Mouse (Mus musculus) frontal cortex, postnatal 10 days (tissue): ENCODE data around the gene Man1a2.

Experiments
- DNase-seq, 2 experiments: peaks; one replicate each; pipeline ENCODE4 v3.0.0; 2022; ENCODE audit warnings: low spot score in 2 of 2, mixed read lengths in 1 of 2

Man1a2 gene

DNA sequence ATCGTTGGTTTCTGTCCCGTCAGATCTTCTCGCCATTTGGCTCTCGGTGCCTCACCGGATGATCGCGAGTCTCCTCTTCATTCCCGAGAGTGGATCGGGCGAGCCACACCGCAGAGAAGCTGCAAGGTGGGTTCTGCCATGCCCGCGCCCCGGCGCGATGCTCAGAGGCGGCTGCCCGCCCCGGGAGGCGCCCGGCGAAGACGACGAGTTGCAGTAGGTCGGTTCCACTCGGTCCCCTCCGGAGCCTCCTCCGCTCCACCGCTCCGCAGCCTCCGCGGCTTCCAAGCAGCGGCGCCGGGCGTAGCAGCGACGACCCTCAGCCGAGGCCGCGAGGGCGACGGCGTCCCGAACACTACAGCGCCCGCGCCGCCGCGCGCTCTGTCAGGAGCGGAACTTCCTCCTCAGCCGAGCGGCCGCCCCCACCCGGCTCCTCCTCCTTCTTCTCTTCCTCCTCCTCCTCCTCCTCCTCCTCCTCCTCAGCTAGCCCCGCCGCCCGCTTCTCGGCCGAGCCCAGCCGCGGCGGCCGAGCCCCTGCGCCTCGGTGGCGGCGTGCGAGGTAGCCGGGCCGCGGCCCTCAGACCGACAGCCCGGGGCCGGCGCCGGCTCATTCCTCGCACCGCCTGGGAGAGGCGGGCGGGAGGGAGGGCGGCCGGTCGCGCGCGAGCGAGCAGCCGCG is at the start of gene Man1a2:
Gene Man1a2 (minus strand): TSS at position 417 of the 676 bp plus-strand sequence.
- peak; percentile 74 to 85 for DNase-seq

DNA sequence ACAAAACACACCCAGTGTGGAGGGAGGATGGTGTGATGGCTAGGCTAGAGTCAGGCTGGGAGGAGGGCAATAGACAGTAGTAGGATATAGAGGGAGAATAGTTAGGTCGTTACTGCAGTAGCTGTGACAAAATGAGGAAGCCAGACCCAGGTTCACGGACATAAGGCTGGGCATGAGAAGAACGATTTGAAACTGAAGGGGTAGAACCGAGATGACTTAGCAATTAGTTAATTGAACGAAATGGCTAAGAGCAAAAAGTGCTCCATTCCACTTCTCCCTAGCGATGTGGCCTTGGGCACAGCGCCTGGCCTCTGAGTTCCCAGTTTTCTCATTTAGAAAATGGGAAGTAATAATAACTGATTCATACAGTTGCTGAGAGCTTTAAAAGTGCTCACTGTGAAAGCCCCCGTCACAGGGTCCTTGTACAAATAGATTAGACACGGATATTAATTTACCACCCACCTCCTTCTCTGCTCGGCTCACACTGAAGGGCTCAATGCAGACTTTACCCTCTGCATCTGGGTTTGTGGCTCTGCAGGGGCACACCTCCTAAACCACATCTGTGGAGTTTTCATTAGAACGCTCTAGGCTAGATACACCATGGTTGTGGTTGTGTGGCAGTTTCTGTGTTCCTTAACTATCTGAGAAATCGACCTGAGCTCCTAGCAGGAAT is 49.3 kb upstream of the Man1a2 start:
- no peak for DNase-seq

DNA sequence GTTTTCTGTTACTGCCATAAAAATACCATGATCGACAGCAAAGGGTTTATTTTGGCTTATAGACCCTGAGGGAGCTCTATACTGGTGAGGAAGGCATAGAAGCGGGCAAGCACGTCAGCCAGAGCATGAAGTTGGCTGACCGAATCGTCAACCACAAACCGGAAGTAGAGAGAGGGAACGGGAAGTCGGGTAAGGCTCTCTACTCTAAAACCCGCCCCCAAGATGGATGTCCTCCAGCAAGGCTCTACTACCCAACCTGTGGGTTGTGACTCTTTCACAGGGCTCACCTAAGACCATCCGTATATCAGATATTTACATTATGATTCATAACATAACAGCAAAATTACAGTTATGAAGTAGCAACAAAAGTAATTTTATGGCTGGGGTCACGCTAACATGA is 46.6 kb upstream of the Man1a2 start:
- no peak for DNase-seq

DNA sequence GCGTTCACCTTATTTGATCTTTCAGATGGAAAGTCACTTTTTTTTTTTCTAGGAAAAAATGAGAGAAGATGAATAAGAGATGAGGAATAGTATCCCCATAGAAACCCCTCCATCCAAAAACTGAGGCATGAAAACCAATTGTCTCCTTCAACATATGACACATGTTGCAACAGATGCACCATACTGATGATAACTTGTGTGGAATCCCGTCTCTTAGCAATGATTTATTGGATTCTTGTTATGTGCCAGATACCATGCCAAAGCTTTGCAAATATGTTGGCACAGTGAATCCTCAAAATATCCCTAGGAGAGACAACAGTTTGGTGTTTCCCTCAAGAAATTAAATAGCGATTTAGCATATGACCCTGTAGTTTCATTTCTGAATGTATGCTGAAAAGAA is 46.0 kb upstream of the Man1a2 start:
- DNase-seq, result no peak

DNA sequence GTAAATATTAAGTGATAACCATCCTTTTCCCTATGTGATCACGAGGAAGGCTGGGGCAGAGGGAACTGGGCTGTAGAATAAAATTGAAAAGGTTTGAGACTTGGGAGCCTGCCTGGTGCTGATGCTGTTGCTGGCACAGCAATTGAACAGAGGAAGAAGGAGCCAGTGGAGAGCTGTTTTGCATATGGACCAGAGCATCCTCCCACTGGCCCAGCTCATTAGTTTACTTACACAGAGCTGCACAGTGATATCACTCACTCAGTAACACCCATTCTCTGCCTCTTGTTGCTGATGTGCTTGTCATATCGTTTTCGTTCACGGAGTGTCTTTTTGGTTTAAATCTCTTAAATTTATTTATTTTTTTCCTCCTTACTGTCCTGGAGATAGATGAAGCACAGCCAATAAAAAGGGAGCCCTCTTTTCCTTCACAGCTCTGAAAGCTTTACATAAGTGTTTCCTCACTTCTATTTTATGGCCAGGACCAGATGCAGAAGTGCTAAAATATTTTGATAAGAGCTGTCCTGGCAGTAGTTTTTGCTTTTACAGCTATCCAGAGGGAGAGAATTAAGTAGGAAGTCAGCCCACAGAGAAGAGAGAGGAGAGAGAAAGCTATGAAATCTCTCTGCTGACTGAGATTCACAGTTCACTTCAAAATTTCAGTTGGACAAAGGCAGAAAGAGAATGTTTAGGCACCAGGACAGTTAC is 42.9 kb upstream of the Man1a2 start:
- DNase-seq, result no peak

DNA sequence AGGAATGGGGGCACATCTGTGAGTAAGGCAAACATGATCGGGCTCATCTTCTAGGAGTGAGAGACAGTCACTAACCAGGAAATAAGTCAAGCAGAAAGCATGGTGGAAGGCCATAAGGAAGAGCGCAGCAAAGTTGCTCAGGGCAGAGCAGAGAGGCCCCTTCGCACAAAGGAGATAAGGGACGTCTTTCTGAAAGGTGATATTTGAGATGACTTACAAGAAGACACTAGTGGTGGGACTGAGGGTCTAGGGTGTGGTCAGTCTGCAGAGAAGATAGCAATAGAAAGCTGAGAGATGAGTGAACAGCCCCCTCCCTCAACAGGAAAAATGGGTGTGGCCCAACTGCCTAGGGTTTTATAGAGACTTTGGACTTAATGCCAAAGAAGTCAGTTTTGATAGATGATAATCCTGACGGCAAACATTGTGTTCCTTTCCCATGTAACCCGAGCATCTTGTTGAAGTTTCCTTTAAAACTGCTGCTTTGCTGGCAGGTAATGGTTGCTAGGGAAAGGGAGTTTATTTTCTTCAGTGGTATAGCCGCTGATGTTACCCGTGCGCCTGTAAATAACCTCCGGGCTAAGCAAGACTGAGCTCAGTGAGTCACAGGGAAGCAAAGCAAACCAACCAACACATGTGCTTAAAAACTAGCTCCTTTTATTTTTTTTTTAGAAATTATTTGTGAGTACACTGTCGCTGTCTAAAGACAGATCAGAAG is 40.8 kb upstream of the Man1a2 start:
- no peak for DNase-seq

DNA sequence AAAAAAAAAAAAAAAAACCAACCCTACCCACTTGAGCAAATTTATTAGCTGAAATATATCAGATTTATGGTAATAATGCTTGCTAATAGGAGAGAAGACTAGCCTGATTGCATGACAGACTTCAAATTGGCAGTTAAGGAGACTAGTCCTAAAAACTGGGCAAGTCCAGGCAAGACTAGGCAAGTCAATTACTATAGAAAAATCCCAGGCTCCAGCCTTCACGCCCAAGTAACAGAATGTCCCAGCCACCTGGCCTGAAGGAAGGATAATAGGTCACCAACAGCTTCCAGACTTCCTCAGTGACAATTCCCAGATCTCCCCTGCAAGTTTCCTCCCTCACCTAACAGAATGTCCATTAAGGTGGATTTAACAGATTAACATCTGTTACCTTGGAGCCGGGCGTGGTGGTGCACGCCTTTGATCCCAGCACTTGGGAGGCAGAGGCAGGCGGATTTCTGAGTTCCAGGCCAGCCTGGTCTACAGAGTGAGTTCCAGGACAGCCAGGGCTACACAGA is 35.5 kb upstream of the Man1a2 start:
- no peak for DNase-seq

DNA sequence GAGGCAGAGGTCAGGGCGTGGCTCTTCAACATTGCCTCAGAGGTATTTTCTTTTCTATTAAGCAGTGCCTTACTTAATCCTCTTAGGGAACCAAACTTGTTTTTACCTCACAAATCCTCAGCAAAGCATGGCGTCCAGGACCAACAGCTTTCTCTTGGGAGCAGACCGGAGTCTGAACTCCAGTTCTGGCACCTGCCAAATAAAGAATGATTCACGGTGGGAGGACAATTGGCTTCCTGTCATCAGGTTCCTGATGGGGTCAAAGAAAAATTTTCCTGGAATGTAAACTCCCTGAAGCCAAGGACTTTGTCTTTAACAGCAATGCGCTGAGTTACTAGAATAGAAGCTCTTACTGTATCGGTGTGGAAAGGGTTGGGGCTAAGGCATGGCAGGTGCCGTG is 30.9 kb upstream of the Man1a2 start:
- no peak for DNase-seq

DNA sequence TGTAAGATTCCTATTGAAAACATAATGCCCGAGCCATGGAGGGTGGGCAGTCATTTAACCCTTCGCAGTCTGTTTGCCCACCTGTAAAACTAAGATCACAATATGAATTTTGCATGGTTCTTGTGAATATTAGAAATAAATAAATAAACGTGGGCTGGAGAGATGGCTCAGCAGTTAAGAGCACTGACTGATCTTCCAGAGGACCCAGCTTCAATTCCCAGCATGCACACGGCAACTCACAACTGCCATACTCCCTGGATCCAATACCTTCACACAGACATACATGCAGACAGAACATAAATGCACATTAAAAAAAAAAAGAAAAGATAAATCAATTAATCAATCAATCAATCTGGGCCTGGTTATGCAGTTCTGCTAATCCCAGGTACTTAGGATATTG is 30.1 kb upstream of the Man1a2 start:
- no peak for DNase-seq

DNA sequence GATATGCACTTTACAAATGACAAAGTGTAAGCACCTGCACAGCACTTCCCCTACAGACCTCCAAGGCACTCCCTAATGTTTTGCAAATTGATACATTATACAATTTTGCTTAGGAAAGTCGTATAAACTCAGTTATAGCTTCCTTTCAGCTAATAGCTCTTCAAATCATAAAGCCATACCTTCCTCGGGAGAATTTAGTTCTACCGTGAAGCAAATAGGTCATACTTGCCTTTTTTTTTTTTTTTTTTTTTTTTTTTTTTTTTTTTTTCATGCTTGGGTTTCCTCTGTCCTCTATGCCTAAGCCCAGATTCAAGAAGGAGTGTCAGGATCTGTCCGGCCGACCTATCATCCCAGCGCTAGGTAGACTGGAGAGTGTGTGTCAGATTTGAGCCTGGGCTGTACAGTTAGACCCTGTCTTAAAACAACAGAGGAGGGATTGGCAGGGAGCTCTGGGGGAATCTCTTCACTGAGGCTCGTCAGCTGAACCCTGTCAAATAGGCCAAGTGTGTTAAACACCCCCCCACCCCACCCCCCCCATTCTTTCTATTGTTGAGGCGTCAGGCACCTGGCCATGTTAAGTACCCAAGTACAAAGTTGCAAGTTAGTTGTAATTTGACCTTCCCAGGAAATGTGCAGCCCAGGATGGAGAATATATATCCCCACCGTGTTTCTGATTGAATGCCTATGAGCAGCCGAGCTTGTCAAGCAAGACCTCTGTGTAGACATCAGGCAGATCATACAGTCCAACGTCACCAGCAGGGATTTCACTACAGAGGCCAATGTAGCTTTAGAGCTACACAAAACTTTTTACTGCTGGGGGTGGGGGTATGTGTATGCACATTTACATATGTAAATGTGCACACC is 28.1 kb upstream of the Man1a2 start:
- no peak for DNase-seq

DNA sequence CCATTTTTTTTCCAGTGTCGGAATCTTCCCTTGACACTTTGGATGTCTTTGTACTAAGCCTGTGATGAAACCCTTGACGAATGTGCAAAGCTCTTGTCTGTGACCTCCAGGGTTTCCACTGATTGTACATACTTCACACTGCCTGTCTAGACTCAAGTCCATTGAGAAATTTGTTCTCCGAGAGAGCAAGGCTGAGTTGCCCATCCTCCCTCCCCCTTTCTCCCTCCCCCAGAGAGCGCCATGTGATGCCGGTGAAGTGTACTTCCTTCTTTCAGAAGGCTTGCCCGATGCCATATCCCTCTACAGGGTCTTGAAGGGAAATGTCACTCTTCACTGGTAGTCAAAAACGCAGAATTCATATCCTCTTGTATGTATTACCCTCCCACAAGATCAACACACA is 26.8 kb upstream of the Man1a2 start:
- no peak for DNase-seq

DNA sequence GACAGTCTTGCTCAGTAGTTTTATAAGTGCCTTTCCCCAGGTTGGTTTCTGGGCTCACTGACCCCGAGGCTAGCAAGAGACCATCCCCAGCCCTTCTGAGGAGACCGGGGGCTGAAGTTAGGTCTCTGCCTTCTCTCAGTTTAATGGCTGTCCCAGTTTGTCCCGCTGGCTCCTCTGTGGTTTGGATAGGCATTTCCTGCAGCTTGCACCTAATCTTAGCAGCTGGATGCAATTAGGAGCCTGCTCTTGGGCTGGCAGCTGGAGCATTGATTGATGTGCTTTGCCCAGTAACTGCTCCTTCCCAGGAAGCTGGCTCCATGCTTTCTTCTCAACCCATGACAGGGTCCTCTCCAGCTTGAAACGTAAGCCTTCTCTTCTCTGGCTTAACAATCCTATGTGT is 26.2 kb upstream of the Man1a2 start:
- no peak for DNase-seq

DNA sequence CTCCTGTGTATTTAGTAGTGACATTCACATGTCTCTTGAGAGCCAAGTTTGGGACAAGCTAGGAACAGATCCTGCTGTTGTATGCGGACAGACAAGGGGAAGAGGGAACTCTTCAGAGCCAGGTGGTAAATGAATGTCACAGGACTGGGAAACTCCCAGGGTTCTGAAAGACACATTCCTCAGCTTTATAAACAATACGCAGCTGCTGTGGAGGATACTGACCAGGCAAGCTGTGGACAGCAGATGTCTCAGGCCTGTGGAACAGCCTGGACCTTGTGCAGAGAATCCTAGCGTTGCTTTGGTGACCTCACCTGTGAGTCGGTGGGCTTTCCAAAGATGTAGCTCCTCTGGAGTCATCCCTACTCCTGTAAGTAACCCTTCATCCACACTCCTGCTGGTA is 21.8 kb upstream of the Man1a2 start:
- no peak for DNase-seq

DNA sequence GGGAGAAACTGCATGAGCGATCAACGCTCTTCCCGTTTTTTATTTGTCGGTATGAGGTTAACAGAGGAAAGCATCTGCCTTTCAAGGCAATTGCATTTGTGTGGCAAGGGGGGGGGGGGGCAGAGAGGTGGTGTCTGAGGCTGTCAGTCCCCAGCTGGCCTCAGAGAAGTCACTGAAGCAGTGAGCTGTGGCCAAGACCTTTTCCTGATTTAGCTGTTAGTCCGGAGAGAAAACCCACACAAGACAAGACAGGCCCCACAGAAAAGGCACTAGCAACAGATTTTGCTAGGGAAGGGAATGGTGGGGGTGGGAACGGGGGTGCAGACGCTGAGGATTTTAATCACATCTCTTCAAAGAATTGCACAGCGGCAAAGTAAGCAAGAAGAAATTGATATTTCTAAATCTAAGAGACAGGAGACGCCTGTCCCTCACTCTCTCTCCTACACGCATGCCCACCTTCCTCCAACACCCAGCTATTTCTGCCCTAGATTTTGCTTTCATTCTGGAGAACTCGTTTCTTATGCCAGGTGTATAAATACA is 19.9 kb upstream of the Man1a2 start:
- no peak for DNase-seq

DNA sequence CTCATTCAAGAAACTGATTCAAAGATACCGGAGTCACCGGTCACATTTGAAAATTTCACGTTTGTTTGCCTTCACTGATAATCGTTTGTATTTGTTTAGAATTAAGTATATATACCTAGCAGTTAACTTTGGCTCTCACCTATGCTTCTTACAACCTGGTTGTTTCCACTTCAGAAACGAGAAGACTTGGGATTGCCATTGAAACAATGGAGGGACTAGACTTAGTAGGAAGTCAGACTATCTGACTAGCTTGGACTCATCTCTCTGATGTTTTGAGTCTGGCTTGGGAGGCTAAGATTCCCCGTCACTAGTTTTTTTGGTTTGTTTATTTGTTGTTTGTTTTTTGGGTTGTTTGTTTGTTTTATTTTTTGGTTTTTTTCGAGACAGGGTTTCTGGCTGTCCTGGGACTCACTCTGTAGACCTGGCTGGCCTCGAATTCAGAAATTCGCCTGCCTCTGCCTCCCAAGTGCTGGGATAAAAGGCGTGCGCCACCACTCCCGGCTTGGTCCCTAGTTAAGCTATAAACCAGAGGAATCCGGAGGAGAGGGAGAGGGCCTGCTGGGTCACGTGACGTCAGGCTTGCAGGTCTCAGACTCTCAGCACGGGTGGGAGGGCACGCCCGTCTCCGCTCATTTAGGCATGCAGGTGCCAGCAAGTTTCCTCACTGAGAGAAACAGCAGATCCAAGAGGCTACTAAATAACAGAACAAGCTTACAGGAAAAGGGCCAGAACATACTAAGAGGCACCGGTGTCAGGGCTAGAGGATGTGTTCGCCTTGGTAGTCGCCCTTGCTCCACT is 18.7 kb upstream of the Man1a2 start:
- no peak for DNase-seq

DNA sequence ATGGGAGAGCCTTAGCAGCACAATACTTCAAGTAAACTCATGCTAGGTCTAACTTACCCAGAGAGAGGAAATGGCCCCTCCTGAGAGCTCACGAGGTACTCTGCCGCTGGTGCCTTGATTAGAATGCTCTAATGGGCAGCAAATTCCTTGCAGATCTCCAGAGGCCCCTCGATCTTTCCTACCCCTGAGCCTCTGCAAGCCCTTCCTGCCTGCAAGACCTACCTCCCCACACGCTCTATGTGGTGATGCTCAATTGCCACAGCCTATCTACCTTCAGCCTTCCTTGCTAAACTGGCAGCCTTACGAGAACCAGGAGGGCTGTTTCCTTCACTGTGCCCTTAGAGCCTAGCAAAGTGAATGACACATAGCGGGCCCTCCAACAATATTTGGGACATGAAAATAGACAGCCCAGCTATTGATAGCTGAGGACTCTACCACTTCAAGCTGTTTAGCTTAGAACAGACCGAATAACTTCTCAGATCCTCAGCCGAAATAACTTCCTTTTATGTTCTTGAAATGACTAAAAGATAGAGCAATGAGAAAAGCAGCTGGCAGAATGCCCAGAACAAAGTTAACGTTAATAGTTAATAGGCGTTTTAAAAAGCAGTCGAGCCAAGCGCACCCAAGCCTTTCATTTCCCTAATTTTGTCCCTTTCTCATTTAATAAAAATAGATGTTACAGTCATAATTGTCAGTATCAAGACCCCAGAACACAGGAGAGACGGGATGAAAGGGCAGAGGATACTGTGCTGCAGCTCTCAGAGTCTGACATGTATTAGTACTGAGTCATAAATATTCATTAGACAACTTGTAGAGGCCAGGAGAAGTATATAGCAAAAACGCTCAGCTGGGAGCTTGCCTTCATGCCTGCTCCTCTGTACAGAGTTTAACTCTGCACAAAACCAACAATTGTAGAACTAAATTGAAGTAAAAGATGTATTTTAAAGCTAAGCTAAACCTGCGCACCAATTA is 17.9 kb upstream of the Man1a2 start:
- no peak for DNase-seq

DNA sequence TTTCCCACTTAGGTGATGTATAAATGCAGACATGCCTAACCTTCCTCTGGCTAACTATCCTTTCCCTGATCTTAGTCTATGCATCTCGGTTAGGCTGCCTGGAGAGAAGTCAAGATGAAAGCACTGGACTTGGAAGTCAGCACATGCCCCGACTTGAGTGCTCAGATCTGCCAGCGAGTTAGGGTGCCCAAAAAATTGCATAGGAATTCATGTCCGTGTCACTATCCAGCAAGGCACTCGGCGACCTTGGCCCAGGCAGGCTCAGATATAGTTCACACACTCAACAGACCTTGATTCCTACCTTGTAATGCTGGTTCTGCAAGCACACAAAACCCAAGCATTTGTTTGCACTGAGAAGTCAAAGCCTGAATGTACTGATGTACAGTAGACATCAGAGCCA is 3.4 kb upstream of the Man1a2 start:
- no peak for DNase-seq

DNA sequence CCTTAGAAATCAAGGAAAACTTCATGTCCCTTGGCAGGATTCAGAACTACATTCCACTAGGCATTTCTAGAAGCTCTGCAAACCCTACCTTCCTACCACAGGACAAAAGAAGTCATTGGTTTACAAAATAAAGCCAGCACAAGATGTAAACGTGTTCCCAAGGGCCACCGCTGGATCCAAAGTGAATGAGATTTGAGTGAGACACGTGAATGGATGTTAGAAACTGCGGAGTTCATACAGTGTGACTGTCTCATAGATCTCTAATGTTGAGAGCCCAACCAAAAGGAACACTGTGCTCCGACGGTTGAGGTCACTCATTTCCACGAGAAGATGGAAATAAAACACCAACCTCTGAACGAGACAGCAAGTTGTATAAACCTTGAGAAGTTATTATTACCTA is 1.5 kb upstream of the Man1a2 start:
- no peak for DNase-seq
